Mouse (Mus musculus): ENCODE results near the gene Fcer1g. TPM values are rescaled to one million over a fixed set of nuclear protein-coding genes. Genes with fewer than 3 reads are reported as not detected.

Fcer1g gene
- total RNA-seq, 2 experiments from 2014 or later: 3.7 to 14.3 TPM

DNA sequence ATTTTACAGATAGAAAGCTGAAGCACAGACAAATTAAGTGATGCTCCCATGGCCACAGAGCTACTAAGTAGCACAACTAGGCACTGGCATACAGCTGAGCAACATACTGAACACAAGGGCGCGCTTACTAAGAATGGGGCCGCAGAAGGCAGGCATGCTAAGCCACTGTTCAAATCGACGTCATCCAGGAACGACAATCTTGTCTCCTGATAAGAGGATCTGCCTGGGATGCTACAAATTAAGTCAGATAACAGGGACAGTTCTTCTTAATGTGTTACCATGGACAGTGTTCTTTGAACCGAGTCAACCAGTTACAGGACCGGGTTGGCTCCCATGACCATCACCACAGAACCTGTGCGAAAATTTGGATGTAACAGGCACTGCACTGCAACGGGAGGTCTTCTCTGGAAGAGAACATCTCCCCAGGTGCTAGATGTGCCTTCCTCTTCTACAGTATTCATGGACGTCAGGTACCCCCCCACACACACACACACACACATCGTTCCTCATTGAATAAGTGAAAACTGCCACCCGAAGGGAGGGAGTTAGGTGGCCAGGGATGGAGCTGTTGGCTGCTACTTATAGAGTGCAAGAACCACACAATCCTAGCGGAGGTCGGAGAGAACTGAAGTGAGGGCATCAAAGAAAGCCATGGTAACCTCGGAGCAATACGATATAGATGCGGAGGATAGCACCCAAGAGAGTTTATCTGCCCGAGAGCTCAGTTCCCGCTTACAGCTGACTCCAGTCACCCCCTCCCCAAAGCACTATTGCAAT lies 38.9 kb downstream of the Fcer1g start:
- ATAC-seq (replicated peaks; ENCODE audit: low FRiP score, low TSS enrichment, poor library complexity, severe bottlenecking): peak; percentile 39; the same call in 1 of the 2 replicates

DNA sequence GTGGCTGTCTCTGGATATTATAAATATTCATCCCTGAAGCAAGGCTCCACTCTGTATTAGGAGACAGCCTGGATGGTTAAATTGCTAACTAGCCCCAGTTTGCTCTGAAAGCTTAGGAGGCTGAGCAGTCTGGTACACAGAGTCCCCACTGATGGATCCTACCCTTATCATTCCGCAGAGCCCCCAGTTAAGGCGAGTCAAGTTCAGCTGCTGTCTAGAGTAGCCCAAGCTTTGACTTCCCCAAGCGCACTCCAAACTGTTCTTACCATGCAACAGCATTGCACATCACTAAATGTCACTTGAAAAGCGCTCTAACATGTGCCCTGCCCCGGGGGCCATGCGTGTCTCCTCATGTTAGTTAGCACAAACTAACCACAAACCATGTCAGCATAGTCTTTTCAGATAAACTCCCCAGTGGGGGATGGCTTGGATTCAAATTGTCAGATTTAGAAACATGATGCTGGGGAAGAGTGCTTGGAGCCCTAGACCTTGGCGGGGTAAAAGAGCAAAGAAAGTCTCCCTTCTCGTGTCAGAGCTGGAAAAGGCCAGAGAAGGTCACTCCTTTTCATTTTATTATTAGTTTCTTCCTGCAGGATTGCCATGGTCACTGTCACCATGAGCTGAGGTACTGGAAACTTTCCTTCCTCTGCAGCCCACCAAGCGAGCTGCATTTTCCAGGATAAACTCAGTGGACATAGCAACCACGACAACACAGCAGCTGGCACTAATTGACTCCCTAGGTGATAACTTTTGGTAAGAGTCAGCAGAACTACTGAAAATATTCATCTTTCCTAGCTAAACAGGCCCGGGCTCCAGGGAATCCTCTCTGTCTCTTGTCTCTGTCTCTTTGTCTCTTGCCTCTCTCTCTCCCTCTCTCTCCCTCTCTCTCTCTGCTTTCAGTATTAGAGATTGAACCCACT lies 40.0 kb downstream of the Fcer1g start:
- no peak for ATAC-seq (replicated peaks; ENCODE audit: low FRiP score, low TSS enrichment, poor library complexity, severe bottlenecking)

- no peak for ATAC-seq (replicated peaks; ENCODE audit: low FRiP score, low TSS enrichment, poor library complexity, severe bottlenecking)
Measured at GRCm38 (mm10) chr1:171193093-171193840, 40.9 kb downstream of the Fcer1g start.

GRCm38 (mm10) chr1:171192283-171192682 lies 41.9 kb downstream of the Fcer1g start:
- no peak for ATAC-seq (replicated peaks; ENCODE audit: low FRiP score, low TSS enrichment, poor library complexity, severe bottlenecking)

DNA sequence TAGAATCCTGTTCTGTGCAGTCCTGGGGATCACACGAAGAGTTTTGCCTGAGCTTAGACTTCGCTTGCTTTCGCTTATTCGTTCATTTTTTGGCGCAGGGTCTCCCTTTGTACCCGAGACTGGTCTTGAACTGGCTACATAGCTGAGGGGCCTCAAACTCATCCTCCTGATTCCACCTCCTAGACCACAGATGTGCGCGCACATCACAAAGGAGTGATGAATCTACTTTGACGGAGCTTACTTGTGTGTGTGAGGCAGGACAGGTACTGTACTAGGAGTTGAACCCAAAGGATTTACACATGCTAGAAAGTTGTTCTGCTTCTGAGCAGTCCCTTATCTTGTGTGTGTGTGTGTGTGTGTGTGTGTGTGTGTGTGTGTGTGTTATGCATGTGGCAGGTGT lies 43.3 kb downstream of the Fcer1g start:
- ATAC-seq (replicated peaks; ENCODE audit: low FRiP score, low TSS enrichment, poor library complexity, severe bottlenecking): no peak

- ATAC-seq (replicated peaks; ENCODE audit: low FRiP score, low TSS enrichment, poor library complexity, severe bottlenecking): no peak
Measured at GRCm38 (mm10) chr1:171189476-171190114, 44.6 kb downstream of the Fcer1g start.

- no peak for ATAC-seq (replicated peaks; ENCODE audit: low FRiP score, low TSS enrichment, poor library complexity, severe bottlenecking)
Measured at GRCm38 (mm10) chr1:171189046-171189445, 45.1 kb downstream of the Fcer1g start.

DNA sequence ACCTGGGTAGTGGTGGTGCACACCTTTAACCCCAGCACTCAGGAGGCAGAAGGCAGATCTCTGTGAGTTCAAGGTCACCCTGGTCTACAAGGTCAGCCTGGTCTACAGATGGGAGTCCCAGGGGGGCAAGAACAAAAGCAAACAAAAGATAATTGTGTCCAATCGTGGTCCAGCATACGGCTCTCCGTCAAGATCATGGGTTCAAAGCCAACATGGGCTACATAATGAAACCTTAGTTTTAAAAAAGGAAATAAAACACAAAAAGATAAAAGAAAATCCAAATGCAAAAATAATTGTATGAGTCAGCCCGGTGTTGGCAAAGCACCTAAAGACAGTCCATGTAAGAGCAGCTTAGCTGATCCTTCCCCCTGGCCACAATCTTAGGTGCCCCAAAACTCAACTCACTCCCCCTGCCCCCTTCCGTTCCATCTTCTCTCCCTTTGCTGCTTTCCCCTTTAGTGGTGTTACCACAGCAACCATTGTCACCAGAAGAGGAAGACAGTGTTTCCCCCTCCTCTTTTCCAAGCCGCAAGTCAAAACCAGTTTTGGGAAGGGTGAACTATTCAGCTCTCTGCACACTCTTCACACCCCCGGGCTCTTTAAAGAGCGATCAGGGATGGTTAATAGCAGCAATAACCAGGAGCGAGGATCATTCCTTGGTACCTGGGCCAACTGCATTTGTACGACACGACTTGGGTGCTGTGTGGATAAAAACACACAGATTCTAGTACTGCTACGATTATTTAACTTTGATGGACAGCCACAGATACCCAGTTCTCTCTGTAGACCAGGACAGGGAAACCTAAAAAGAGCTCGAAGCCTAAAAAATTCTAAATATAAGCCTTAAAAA lies 46.1 kb downstream of the Fcer1g start:
- no peak for ATAC-seq (replicated peaks; ENCODE audit: low FRiP score, low TSS enrichment, poor library complexity, severe bottlenecking)

DNA sequence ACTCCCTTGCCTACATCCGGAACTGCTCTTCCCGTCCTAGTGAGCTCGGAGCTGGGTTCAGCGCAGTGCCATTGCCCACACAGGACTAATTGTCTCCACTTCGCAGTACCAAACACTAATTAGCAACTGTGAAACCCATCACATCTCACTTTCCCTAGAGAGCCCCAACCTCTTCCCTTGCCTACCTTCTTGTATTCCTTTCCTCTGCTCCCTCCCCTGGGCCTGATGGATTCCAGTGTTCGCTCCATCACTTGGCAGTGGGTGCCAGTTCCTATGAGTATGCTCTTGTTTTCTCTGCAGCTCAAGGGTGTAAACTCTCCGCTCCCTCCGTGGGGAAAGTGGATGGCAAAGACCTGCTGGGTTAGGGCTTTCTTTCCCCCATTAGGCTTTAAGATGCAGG lies 48.5 kb downstream of the Fcer1g start:
- ATAC-seq (replicated peaks; ENCODE audit: low FRiP score, low TSS enrichment, poor library complexity, severe bottlenecking): no peak

DNA sequence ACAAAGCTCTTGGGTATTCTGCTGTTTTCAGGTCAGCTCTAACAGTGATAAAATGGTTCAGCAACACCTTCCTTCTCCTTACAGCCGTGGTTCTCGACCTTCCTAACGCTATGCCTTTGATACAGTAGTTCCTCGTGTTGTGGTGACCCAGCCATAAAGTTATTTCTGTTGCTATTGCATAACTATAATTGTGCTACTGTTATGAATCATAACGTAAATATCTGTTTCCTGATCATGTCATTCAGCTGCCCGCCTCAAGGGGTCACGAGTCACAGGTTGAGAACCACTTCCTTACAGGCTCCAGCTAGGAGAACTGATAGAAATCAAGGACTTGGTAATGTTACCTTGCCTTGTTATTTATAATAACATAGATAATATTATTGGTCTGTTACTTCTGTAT lies 49.9 kb downstream of the Fcer1g start:
- ATAC-seq (replicated peaks; ENCODE audit: low FRiP score, low TSS enrichment, poor library complexity, severe bottlenecking): peak; percentile 74

- ATAC-seq (replicated peaks; ENCODE audit: low FRiP score, low TSS enrichment, poor library complexity, severe bottlenecking): no peak
Measured at GRCm38 (mm10) chr1:171183620-171184019, 50.5 kb downstream of the Fcer1g start.

DNA sequence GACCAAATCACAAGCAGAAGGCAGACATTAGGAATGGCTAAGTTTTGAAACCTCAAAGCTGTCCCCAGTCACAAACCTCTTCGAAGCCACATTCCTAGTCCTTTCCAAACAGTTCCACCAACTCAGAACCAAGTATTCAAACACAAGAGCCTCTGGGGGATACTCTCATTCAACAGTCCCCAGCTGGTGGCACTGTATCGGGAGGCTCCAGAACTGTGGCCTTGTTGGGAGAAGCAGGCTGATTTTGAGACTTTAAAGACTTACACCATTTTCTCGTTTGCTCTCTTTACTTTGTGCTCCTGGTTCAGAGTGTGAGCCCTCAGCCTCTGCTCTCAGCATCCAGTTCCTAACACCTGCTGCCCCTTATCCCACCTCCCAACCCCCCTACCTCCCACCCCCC lies 51.1 kb downstream of the Fcer1g start:
- no peak for ATAC-seq (replicated peaks; ENCODE audit: low FRiP score, low TSS enrichment, poor library complexity, severe bottlenecking)

Other genes starting within 250 kb of the Fcer1g start
- 0.40 TPM in 1 of 2 replicates, not detected in the other for gene Fcgr4, start 215.4 kb downstream of the Fcer1g start, total RNA-seq (2014; fragmentation: Nextera tagmentation)
- gene Fcgr4, start 215.4 kb downstream of the Fcer1g start, total RNA-seq (2017): not detected in 2 replicates
- 1.4 and 6.3 TPM in 2 replicates for gene Fcgr3, start 169.4 kb downstream of the Fcer1g start, total RNA-seq (2014; fragmentation: Nextera tagmentation)
- gene Fcgr3, start 169.4 kb downstream of the Fcer1g start, total RNA-seq (2017): 1.9 and 2.2 TPM in 2 replicates
- 12.6 and 18.9 TPM in 2 replicates for gene Cfap126, start 120.4 kb downstream of the Fcer1g start, total RNA-seq (2014; fragmentation: Nextera tagmentation)
- 4.3 and 11.8 TPM in 2 replicates for gene Cfap126, start 120.4 kb downstream of the Fcer1g start, total RNA-seq (2017)
- gene Sdhc, start 83.8 kb downstream of the Fcer1g start, total RNA-seq (2014; fragmentation: Nextera tagmentation): 150 and 178 TPM in 2 replicates
- 72.0 and 84.7 TPM in 2 replicates for gene Sdhc, start 83.8 kb downstream of the Fcer1g start, total RNA-seq (2017)
- gene Mpz, start 83.7 kb downstream of the Fcer1g start, total RNA-seq (2014; fragmentation: Nextera tagmentation): not detected in 2 replicates
- 0.61 TPM in 1 of 2 replicates, not detected in the other for gene Mpz, start 83.7 kb downstream of the Fcer1g start, total RNA-seq (2017)
- 0.69 and 3.6 TPM in 2 replicates for gene Pcp4l1, start 38.1 kb downstream of the Fcer1g start, total RNA-seq (2014; fragmentation: Nextera tagmentation)
- gene Pcp4l1, start 38.1 kb downstream of the Fcer1g start, total RNA-seq (2017): 1.1 TPM in 1 of 2 replicates, not detected in the other
- gene Nr1i3, start 20.4 kb downstream of the Fcer1g start, total RNA-seq (2014; fragmentation: Nextera tagmentation): 0.07 TPM in 1 of 2 replicates, not detected in the other
- gene Nr1i3, start 20.4 kb downstream of the Fcer1g start, total RNA-seq (2017): 0.38 TPM in 1 of 2 replicates, not detected in the other
- gene Tomm40l, start 11.9 kb downstream of the Fcer1g start, total RNA-seq (2014; fragmentation: Nextera tagmentation): 22.3 and 46.9 TPM in 2 replicates
- gene Tomm40l, start 11.9 kb downstream of the Fcer1g start, total RNA-seq (2017): 25.0 and 33.7 TPM in 2 replicates
- gene Apoa2, start 9.3 kb downstream of the Fcer1g start, total RNA-seq (2014; fragmentation: Nextera tagmentation): 3.8 TPM in 1 of 2 replicates, not detected in the other
- gene Apoa2, start 9.3 kb downstream of the Fcer1g start, total RNA-seq (2017): not detected in 2 replicates
- gene Adamts4, start 16.1 kb upstream of the Fcer1g start, total RNA-seq (2014; fragmentation: Nextera tagmentation): 0.11 TPM in 1 of 2 replicates, not detected in the other
- not detected in 2 replicates for gene Adamts4, start 16.1 kb upstream of the Fcer1g start, total RNA-seq (2017)
- 273 and 313 TPM in 2 replicates for gene Ndufs2, start 17.0 kb upstream of the Fcer1g start, total RNA-seq (2014; fragmentation: Nextera tagmentation)
- 280 and 331 TPM in 2 replicates for gene Ndufs2, start 17.0 kb upstream of the Fcer1g start, total RNA-seq (2017)
- gene B4galt3, start 36.0 kb upstream of the Fcer1g start, total RNA-seq (2014; fragmentation: Nextera tagmentation): 34.5 and 55.7 TPM in 2 replicates
- gene B4galt3, start 36.0 kb upstream of the Fcer1g start, total RNA-seq (2017): 15.2 and 24.0 TPM in 2 replicates
- 114 and 123 TPM in 2 replicates for gene Ppox, start 46.8 kb upstream of the Fcer1g start, total RNA-seq (2014; fragmentation: Nextera tagmentation)
- 18.1 and 29.5 TPM in 2 replicates for gene Ppox, start 46.8 kb upstream of the Fcer1g start, total RNA-seq (2017)
- 44.1 and 50.1 TPM in 2 replicates for gene Usp21, start 53.6 kb upstream of the Fcer1g start, total RNA-seq (2014; fragmentation: Nextera tagmentation)
- 16.9 and 33.0 TPM in 2 replicates for gene Usp21, start 53.6 kb upstream of the Fcer1g start, total RNA-seq (2017)
- 74.8 and 83.3 TPM in 2 replicates for gene Ufc1, start 60.7 kb upstream of the Fcer1g start, total RNA-seq (2014; fragmentation: Nextera tagmentation)
- gene Ufc1, start 60.7 kb upstream of the Fcer1g start, total RNA-seq (2017): 65.6 and 72.6 TPM in 2 replicates
- 22.4 and 38.5 TPM in 2 replicates for gene Dedd, start 94.8 kb upstream of the Fcer1g start, total RNA-seq (2014; fragmentation: Nextera tagmentation)
- gene Dedd, start 94.8 kb upstream of the Fcer1g start, total RNA-seq (2017): 13.5 and 23.7 TPM in 2 replicates
- gene Nit1, start 111.3 kb upstream of the Fcer1g start, total RNA-seq (2014; fragmentation: Nextera tagmentation): 10.4 and 22.0 TPM in 2 replicates
- gene Nit1, start 111.3 kb upstream of the Fcer1g start, total RNA-seq (2017): 39.2 and 42.4 TPM in 2 replicates
- gene Pfdn2, start 111.3 kb upstream of the Fcer1g start, total RNA-seq (2014; fragmentation: Nextera tagmentation): 45.1 and 97.3 TPM in 2 replicates
- 66.2 and 101 TPM in 2 replicates for gene Pfdn2, start 111.3 kb upstream of the Fcer1g start, total RNA-seq (2017)
- 0.20 TPM in 1 of 2 replicates, not detected in the other for gene Klhdc9, start 126.4 kb upstream of the Fcer1g start, total RNA-seq (2014; fragmentation: Nextera tagmentation)
- gene Klhdc9, start 126.4 kb upstream of the Fcer1g start, total RNA-seq (2017): 0.80 TPM in 1 of 2 replicates, not detected in the other
- not detected in 2 replicates for gene Nectin4, start 135.7 kb upstream of the Fcer1g start, total RNA-seq (2014; fragmentation: Nextera tagmentation)
- 0.14 and 0.27 TPM in 2 replicates for gene Nectin4, start 135.7 kb upstream of the Fcer1g start, total RNA-seq (2017)
- gene Arhgap30, start 154.6 kb upstream of the Fcer1g start, total RNA-seq (2014; fragmentation: Nextera tagmentation): 11.8 and 20.7 TPM in 2 replicates
- gene Arhgap30, start 154.6 kb upstream of the Fcer1g start, total RNA-seq (2017): 18.7 and 28.7 TPM in 2 replicates
- 24.1 and 32.0 TPM in 2 replicates for gene Usf1, start 176.9 kb upstream of the Fcer1g start, total RNA-seq (2014; fragmentation: Nextera tagmentation)
- gene Usf1, start 176.9 kb upstream of the Fcer1g start, total RNA-seq (2017): 46.2 and 60.5 TPM in 2 replicates
- gene Tstd1, start 184.5 kb upstream of the Fcer1g start, total RNA-seq (2014; fragmentation: Nextera tagmentation): not detected in 2 replicates
- 1.1 TPM in 1 of 2 replicates, not detected in the other for gene Tstd1, start 184.5 kb upstream of the Fcer1g start, total RNA-seq (2017)
- gene F11r, start 203.2 kb upstream of the Fcer1g start, total RNA-seq (2014; fragmentation: Nextera tagmentation): not detected in 2 replicates
- 0.38 and 2.3 TPM in 2 replicates for gene F11r, start 203.2 kb upstream of the Fcer1g start, total RNA-seq (2017)